Mouse (Mus musculus): Measurements from ENCODE around the gene Baz1b. TPM values are rescaled to one million over a fixed set of nuclear protein-coding genes. Genes with fewer than 3 reads are reported as not detected.

The Baz1b gene
- polyA plus RNA-seq, 1 experiment from 2014 or later: 68.8 TPM

DNA sequence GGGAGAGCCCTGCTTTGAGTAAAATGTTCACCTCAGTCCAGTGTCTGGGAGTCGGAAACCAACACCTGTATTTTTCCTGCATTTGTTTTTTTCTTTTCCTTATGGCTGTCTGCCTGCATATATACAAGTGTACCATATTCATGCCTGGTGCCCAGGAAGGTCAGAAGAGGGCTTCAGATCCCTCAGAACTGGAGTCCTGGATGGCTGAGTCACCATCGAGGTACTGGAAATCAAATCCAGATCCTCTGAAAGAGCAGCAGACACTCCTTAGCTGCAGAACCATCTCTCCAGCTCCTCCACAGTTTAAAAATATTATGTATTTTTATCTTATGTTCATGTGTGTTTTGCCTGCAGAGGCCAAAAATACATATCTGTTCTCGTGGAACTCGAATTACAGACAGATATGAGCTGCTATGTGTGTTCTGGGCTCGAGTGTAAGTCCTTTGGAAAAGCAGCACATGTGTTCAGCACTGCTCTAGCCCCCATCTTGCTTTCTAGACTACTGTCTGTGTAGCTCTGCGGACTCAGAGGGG, 15.3 kb upstream of the Baz1b start:
- Histone ChIP-seq H3K27me3 (ENCODE audit: control insufficient read depth, insufficient read depth, low read length) (no peaks in the 10 kb centered on the region), H3K36me3 (ENCODE audit: control insufficient read depth, insufficient read depth, low read length) (peaks cover 45% of the 10 kb centered on the region), H3K27ac (ENCODE audit: low read depth, low read length) (no peak overlapping the region), H3K4me2 (replicated peaks; ENCODE audit: low read depth, low read length) (no peak overlapping the region), H3K4me1 (ENCODE audit: control insufficient read depth, insufficient read depth, low read length) (peaks cover 5% of the 10 kb centered on the region; the same call in 1 of the 2 replicates), H3K4me3 (ENCODE audit: low read length) (no peak overlapping the region), H3K9me3 (ENCODE audit: control insufficient read depth, low read length) (no peaks in the 10 kb centered on the region), H3K9ac (ENCODE audit: low read depth, low read length) (no peak overlapping the region)
- WGBS: 92% methylated on average over 6 of the region's 6 CpGs
- no peak for ATAC-seq (ENCODE audit: low FRiP score, low TSS enrichment)

DNA sequence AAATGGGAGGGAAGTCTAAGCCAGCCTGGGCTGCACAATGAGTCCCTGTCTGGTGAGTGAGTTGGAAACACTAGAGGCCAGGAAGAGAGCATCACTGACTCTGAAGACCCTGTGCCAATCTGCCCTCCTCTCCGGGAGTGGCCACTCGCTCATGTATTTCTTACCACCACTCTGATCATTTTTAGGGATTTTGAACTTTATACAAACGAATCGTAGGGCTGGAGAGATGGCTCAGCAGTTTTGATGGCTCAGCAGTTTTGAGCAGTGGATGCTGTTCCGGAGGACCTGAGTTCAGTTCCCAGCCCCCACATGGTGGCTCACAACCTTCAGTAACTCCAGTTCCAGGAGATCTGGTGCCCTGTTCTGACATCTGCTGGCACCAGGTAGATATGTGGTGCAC, 14.1 kb upstream of the Baz1b start:
- H3K4me3 ChIP-seq (ENCODE audit: low read length): no peak overlapping the region
- peaks cover 5% of the 10 kb centered on the region; the same call in 1 of the 2 replicates for H3K4me1 ChIP-seq (ENCODE audit: control insufficient read depth, insufficient read depth, low read length)
- H3K36me3 ChIP-seq (ENCODE audit: control insufficient read depth, insufficient read depth, low read length): peaks cover 56% of the 10 kb centered on the region
- H3K27me3 ChIP-seq (ENCODE audit: control insufficient read depth, insufficient read depth, low read length): no peaks in the 10 kb centered on the region
- H3K27ac ChIP-seq (ENCODE audit: low read depth, low read length): no peak overlapping the region
- H3K9me3 ChIP-seq (ENCODE audit: control insufficient read depth, low read length): no peaks in the 10 kb centered on the region
- no peak overlapping the region for H3K9ac ChIP-seq (ENCODE audit: low read depth, low read length)
- no peak overlapping the region for H3K4me2 ChIP-seq (replicated peaks; ENCODE audit: low read depth, low read length)
- WGBS: 96% methylated on average over 5 of the region's 5 CpGs
- ATAC-seq (ENCODE audit: low FRiP score, low TSS enrichment): no peak

DNA sequence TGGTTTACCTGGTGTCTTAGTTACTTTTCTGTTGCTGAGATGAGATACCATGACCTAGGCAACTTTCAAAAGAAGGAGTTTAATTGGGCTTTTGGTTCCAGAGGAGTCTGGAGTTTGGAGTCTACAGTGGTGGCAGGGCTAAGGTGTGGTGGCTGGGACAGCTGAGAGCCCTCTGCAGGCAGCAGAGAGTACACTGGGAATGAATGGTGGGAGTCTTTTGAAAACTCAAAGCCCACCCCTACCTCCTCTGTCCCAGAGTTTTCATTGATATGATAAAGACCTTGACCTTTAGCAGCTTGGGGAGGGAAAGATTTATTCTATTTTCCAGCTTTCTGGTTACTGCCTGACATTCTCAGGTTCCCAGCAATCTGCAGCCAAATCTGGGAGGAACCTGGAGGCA, 12.0 kb upstream of the Baz1b start:
- Histone ChIP-seq H3K27ac (ENCODE audit: low read depth, low read length) (no peak overlapping the region), H3K9ac (ENCODE audit: low read depth, low read length) (no peak overlapping the region), H3K4me2 (replicated peaks; ENCODE audit: low read depth, low read length) (no peak overlapping the region), H3K9me3 (ENCODE audit: control insufficient read depth, low read length) (no peaks in the 10 kb centered on the region), H3K4me1 (ENCODE audit: control insufficient read depth, insufficient read depth, low read length) (no peaks in the 10 kb centered on the region), H3K36me3 (ENCODE audit: control insufficient read depth, insufficient read depth, low read length) (peaks cover 75% of the 10 kb centered on the region), H3K27me3 (ENCODE audit: control insufficient read depth, insufficient read depth, low read length) (no peaks in the 10 kb centered on the region), H3K4me3 (ENCODE audit: low read length) (no peak overlapping the region)
- ATAC-seq (ENCODE audit: low FRiP score, low TSS enrichment): no peak

DNA sequence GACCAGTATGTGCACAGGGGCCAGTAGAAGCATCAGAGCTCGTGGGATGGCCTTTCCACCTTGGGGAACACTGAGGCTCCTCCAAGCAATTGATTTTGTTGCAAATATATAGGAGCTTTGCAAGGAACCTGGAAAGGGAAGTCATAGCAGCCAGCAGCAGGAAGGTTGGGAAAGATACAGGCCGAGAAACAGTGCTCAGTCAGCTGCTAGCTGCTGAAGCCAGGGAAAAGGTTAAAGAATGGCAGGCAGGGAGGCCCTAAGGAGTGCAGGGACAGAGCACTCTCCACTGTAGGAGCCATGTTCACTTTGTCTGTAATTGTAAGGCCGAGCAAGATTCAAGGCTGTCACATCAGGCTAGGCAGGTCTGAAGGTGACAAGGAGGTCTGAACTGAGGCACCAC, 8.5 kb upstream of the Baz1b start:
- no peaks in the 10 kb centered on the region for H3K4me1 ChIP-seq (ENCODE audit: control insufficient read depth, insufficient read depth, low read length)
- H3K4me2 ChIP-seq (replicated peaks; ENCODE audit: low read depth, low read length): no peak overlapping the region
- no peaks in the 10 kb centered on the region for H3K27me3 ChIP-seq (ENCODE audit: control insufficient read depth, insufficient read depth, low read length)
- H3K4me3 ChIP-seq (ENCODE audit: low read length): no peak overlapping the region
- no peak overlapping the region for H3K9ac ChIP-seq (ENCODE audit: low read depth, low read length)
- H3K9me3 ChIP-seq (ENCODE audit: control insufficient read depth, low read length): no peaks in the 10 kb centered on the region
- WGBS: 82% methylated on average over 3 of the region's 3 CpGs
- no peak overlapping the region for H3K27ac ChIP-seq (ENCODE audit: low read depth, low read length)
- peaks cover 75% of the 10 kb centered on the region for H3K36me3 ChIP-seq (ENCODE audit: control insufficient read depth, insufficient read depth, low read length)
- no peak for ATAC-seq (ENCODE audit: low FRiP score, low TSS enrichment)

GRCm38 (mm10) chr5:135178996-135179395, 8.1 kb upstream of the Baz1b start:
- H3K9me3 ChIP-seq (ENCODE audit: control insufficient read depth, low read length): no peaks in the 10 kb centered on the region
- no peak overlapping the region for H3K9ac ChIP-seq (ENCODE audit: low read depth, low read length)
- no peaks in the 10 kb centered on the region for H3K4me1 ChIP-seq (ENCODE audit: control insufficient read depth, insufficient read depth, low read length)
- no peak overlapping the region for H3K27ac ChIP-seq (ENCODE audit: low read depth, low read length)
- peaks cover 70% of the 10 kb centered on the region for H3K36me3 ChIP-seq (ENCODE audit: control insufficient read depth, insufficient read depth, low read length)
- no peak overlapping the region for H3K4me3 ChIP-seq (ENCODE audit: low read length)
- ATAC-seq (ENCODE audit: low FRiP score, low TSS enrichment): no peak
- no peak overlapping the region for H3K4me2 ChIP-seq (replicated peaks; ENCODE audit: low read depth, low read length)
- WGBS: 95% methylated on average over 4 of the region's 4 CpGs
- no peaks in the 10 kb centered on the region for H3K27me3 ChIP-seq (ENCODE audit: control insufficient read depth, insufficient read depth, low read length)

- Histone ChIP-seq H3K27me3 (ENCODE audit: control insufficient read depth, insufficient read depth, low read length) (no peaks in the 10 kb centered on the region), H3K4me3 (ENCODE audit: low read length) (no peak overlapping the region), H3K9me3 (ENCODE audit: control insufficient read depth, low read length) (peaks cover 2% of the 10 kb centered on the region; the same call in 1 of the 2 replicates), H3K9ac (ENCODE audit: low read depth, low read length) (no peak overlapping the region), H3K27ac (ENCODE audit: low read depth, low read length) (no peak overlapping the region), H3K4me2 (replicated peaks; ENCODE audit: low read depth, low read length) (no peak overlapping the region), H3K4me1 (ENCODE audit: control insufficient read depth, insufficient read depth, low read length) (no peaks in the 10 kb centered on the region), H3K36me3 (ENCODE audit: control insufficient read depth, insufficient read depth, low read length) (peaks cover 66% of the 10 kb centered on the region)
- 97% methylated on average over 6 of the region's 7 CpGs for WGBS
- no peak for ATAC-seq (ENCODE audit: low FRiP score, low TSS enrichment)
Observed at GRCm38 (mm10) chr5:135179616-135180015, 7.4 kb upstream of the Baz1b start.

GRCm38 (mm10) chr5:135180796-135181195, 6.3 kb upstream of the Baz1b start:
- no peak for ATAC-seq (ENCODE audit: low FRiP score, low TSS enrichment)
- 96% methylated on average over 14 of the region's 14 CpGs for WGBS

GRCm38 (mm10) chr5:135181776-135182175, 5.3 kb upstream of the Baz1b start:
- WGBS: 82% methylated on average over 6 of the region's 6 CpGs
- ATAC-seq (ENCODE audit: low FRiP score, low TSS enrichment): no peak
- H3K4me1 ChIP-seq (ENCODE audit: control insufficient read depth, insufficient read depth, low read length): no peaks in the 10 kb centered on the region
- H3K27ac ChIP-seq (ENCODE audit: low read depth, low read length): no peak overlapping the region
- H3K27me3 ChIP-seq (ENCODE audit: control insufficient read depth, insufficient read depth, low read length): no peaks in the 10 kb centered on the region
- H3K9ac ChIP-seq (ENCODE audit: low read depth, low read length): no peak overlapping the region
- H3K4me2 ChIP-seq (replicated peaks; ENCODE audit: low read depth, low read length): no peak overlapping the region
- no peak overlapping the region for H3K4me3 ChIP-seq (ENCODE audit: low read length)
- peaks cover 55% of the 10 kb centered on the region for H3K36me3 ChIP-seq (ENCODE audit: control insufficient read depth, insufficient read depth, low read length)
- peaks cover 4% of the 10 kb centered on the region; the same call in 1 of the 2 replicates for H3K9me3 ChIP-seq (ENCODE audit: control insufficient read depth, low read length)

More at GRCm38 (mm10) chr5:135180796-135181195, 6.3 kb upstream of the Baz1b start:
- H3K36me3 ChIP-seq (ENCODE audit: control insufficient read depth, insufficient read depth, low read length): peaks cover 57% of the 10 kb centered on the region
- H3K4me1 ChIP-seq (ENCODE audit: control insufficient read depth, insufficient read depth, low read length): no peaks in the 10 kb centered on the region
- no peak overlapping the region for H3K27ac ChIP-seq (ENCODE audit: low read depth, low read length)
- no peaks in the 10 kb centered on the region for H3K27me3 ChIP-seq (ENCODE audit: control insufficient read depth, insufficient read depth, low read length)
- H3K9ac ChIP-seq (ENCODE audit: low read depth, low read length): no peak overlapping the region
- H3K9me3 ChIP-seq (ENCODE audit: control insufficient read depth, low read length): peaks cover 4% of the 10 kb centered on the region; the same call in 1 of the 2 replicates
- H3K4me3 ChIP-seq (ENCODE audit: low read length): no peak overlapping the region
- H3K4me2 ChIP-seq (replicated peaks; ENCODE audit: low read depth, low read length): no peak overlapping the region

GRCm38 (mm10) chr5:135183131-135183861, 3.8 kb upstream of the Baz1b start:
- Histone ChIP-seq H3K27me3 (ENCODE audit: control insufficient read depth, insufficient read depth, low read length) (no peaks in the 10 kb centered on the region), H3K27ac (ENCODE audit: low read depth, low read length) (no peak overlapping the region), H3K9ac (ENCODE audit: low read depth, low read length) (no peak overlapping the region), H3K9me3 (ENCODE audit: control insufficient read depth, low read length) (peaks cover 4% of the 10 kb centered on the region; the same call in 1 of the 2 replicates), H3K4me1 (ENCODE audit: control insufficient read depth, insufficient read depth, low read length) (no peaks in the 10 kb centered on the region), H3K4me3 (ENCODE audit: low read length) (no peak overlapping the region), H3K36me3 (ENCODE audit: control insufficient read depth, insufficient read depth, low read length) (peaks cover 42% of the 10 kb centered on the region), H3K4me2 (replicated peaks; ENCODE audit: low read depth, low read length) (no peak overlapping the region)
- no peak for ATAC-seq (ENCODE audit: low FRiP score, low TSS enrichment)
- WGBS: 65% methylated on average over 8 of the region's 8 CpGs
